Mouse (Mus musculus) spleen, adult 2 months (tissue): ENCODE results near the gene Bmpr1b. TPM values are rescaled to one million over a fixed set of nuclear protein-coding genes. Genes with fewer than 3 reads are reported as not detected.

Source experiments
- DNase-seq, 2 experiments: peaks; one replicate each; pipeline versions ENCODE4 v3.0.0 to v3.0.0-alpha.2; 2012 to 2021; ENCODE audit warnings: low spot score in 2 of 2, low read depth in 1 of 2
- H3K27ac ChIP-seq: fragments of 200-500 bp; 2 replicates; pipeline ENCODE4 v1.5.1; 2012; ENCODE audit warnings: low read length, inconsistent platforms; ENCODE audit not compliant: insufficient read depth
- H3K27me3 ChIP-seq: fragments of 200-500 bp; 2 replicates; pipeline ENCODE4 v1.6.1; 2012; ENCODE audit warnings: mild to moderate bottlenecking, moderate library complexity, low read length, inconsistent platforms; ENCODE audit not compliant: control insufficient read depth, insufficient read depth
- H3K36me3 ChIP-seq: fragments of 200-500 bp; 2 replicates; pipeline ENCODE4 v1.6.1; 2012; ENCODE audit warnings: mild to moderate bottlenecking, low read length, inconsistent platforms; ENCODE audit not compliant: control insufficient read depth, insufficient read depth
- H3K4me1 ChIP-seq: fragments of 200-500 bp; 2 replicates; pipeline ENCODE4 v1.6.1; 2011; ENCODE audit warnings: inconsistent platforms; ENCODE audit not compliant: control insufficient read depth, insufficient read depth, insufficient read length
- H3K4me3 ChIP-seq: fragments of 200-500 bp; 2 replicates; pipeline ENCODE4 v1.5.1; 2011; ENCODE audit warnings: mild to moderate bottlenecking, inconsistent platforms; ENCODE audit not compliant: insufficient read depth, insufficient read length; ENCODE audit errors: extremely low read depth
- CTCF ChIP-seq: fragments of 200-500 bp; IDR thresholded peaks from 2 replicates; pipeline ENCODE4 v1.5.1; 2011; ENCODE audit warnings: mild to moderate bottlenecking, inconsistent platforms; ENCODE audit not compliant: insufficient read depth, insufficient read length, insufficient replicate concordance; ENCODE audit errors: extremely low read depth
- POLR2A ChIP-seq: fragments of 200-500 bp; IDR thresholded peaks from 2 replicates; pipeline ENCODE4 v1.6.1; 2011; ENCODE audit warnings: low read depth, low read length, inconsistent platforms
- WGBS: fragments of 180-500 bp; shearing (Covaris S2); methylation state at CpG from one replicate; pipeline ENCODE4 v1.1.7; 2018; 5-methylcytosine and 5-hydroxymethylcytosine counted together
- polyA plus RNA-seq: library from polyadenylated mRNA; depleted of rRNA; stranded (reverse); fragments of >200 nt; gene quantifications from 2 replicates; pipeline ENCODE4 v1.2.3, GENCODE M21; 2012

Gene Bmpr1b
- polyA plus RNA-seq, 1 experiment = 0.06 TPM

- TF ChIP-seq POLR2A = no peak
- TF ChIP-seq CTCF = no peak
- Histone ChIP-seq H3K4me3 (no peak overlapping the region), H3K36me3 (no peaks in the 10 kb centered on the region), H3K27me3 (no peaks in the 10 kb centered on the region), H3K27ac (no peak overlapping the region), H3K4me1 (no peaks in the 10 kb centered on the region)
- 71% methylated on average over 2 of the region's 2 CpGs for WGBS
- DNase-seq = no peak
Measured at GRCm38 (mm10) chr3:142099151-142099550, 70.1 kb downstream of the Bmpr1b start.

GRCm38 (mm10) chr3:142094049-142094448, 75.2 kb downstream of the Bmpr1b start:
- no peak for TF ChIP-seq CTCF
- no peak for TF ChIP-seq POLR2A
- no peak overlapping the region for H3K27ac ChIP-seq
- H3K4me1 ChIP-seq = no peaks in the 10 kb centered on the region
- DNase-seq = no peak
- 91% methylated on average over 4 of the region's 4 CpGs for WGBS
- H3K4me3 ChIP-seq = no peak overlapping the region
- H3K27me3 ChIP-seq = no peaks in the 10 kb centered on the region; the same call in 1 of the 2 replicates
- no peaks in the 10 kb centered on the region for H3K36me3 ChIP-seq

- H3K27me3 ChIP-seq = no peaks in the 10 kb centered on the region; the same call in 1 of the 2 replicates
- TF ChIP-seq POLR2A = no peak
- TF ChIP-seq CTCF = no peak
- WGBS = 92% methylated on average over 4 of the region's 4 CpGs
- no peak for DNase-seq
- H3K36me3 ChIP-seq = no peaks in the 10 kb centered on the region
- H3K27ac ChIP-seq = no peak overlapping the region
- no peak overlapping the region for H3K4me3 ChIP-seq
- no peaks in the 10 kb centered on the region for H3K4me1 ChIP-seq
Measured at GRCm38 (mm10) chr3:142089684-142090083, 79.5 kb downstream of the Bmpr1b start.

DNA sequence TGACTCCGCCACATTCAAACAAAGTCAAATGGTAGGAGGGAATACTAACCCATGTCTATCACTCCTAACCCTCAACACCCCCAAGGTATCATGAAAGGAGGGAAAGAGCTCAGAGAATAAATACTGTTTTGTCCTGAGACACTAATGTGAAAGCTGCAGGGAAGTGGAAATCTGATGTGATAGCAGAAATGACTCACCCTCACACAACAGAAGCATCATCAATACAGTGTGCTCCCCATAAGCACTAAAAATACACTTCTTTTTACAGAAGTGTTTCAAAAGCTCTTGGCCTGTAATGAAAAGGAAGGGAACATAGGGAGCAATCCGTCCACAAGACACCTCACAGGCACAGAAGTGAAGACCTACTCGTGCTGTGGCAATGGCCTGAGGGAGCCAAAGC, 83.3 kb downstream of the Bmpr1b start:
- 87% methylated on average over 3 of the region's 3 CpGs for WGBS
- Histone ChIP-seq H3K27me3 (no peaks in the 10 kb centered on the region), H3K4me1 (no peaks in the 10 kb centered on the region), H3K4me3 (no peak overlapping the region), H3K36me3 (no peaks in the 10 kb centered on the region), H3K27ac (no peak overlapping the region)
- DNase-seq = no peak
- TF ChIP-seq POLR2A = no peak
- TF ChIP-seq CTCF = no peak

DNA sequence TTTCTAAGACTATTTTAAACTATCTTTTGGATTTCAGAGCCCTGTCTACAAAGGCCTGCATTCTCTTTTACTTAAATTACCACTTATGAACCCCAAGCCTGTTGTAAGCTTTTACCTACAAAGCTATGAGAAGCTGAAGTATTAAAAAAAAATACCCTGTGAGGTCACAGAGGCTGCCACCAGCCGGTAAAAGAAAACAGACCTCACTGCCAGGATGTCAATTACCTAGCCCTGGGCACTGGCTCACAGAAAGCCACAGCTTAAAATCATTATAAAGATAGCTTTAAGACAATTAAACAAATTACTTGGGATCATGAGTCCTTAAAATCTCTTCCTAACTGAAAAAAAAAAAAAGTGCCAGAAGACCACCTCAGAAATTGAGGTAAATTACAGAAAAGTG, 85.1 kb downstream of the Bmpr1b start:
- WGBS = 82% methylated on average over 1 of the region's 1 CpGs

GRCm38 (mm10) chr3:142077723-142078302, 91.4 kb downstream of the Bmpr1b start:
- H3K4me1 ChIP-seq = no peaks in the 10 kb centered on the region
- no peaks in the 10 kb centered on the region for H3K36me3 ChIP-seq
- no peak for DNase-seq
- 74% methylated on average over 3 of the region's 3 CpGs for WGBS
- TF ChIP-seq POLR2A = no peak
- no peak for TF ChIP-seq CTCF
- H3K4me3 ChIP-seq = no peak overlapping the region
- no peaks in the 10 kb centered on the region for H3K27me3 ChIP-seq
- no peak overlapping the region for H3K27ac ChIP-seq

More for the DNA sequence above, 85.1 kb downstream of the Bmpr1b start:
- H3K4me3 ChIP-seq = no peak overlapping the region
- TF ChIP-seq CTCF = no peak
- no peak for TF ChIP-seq POLR2A
- H3K4me1 ChIP-seq = no peaks in the 10 kb centered on the region
- H3K27ac ChIP-seq = no peak overlapping the region
- no peak for DNase-seq
- no peaks in the 10 kb centered on the region for H3K36me3 ChIP-seq
- no peaks in the 10 kb centered on the region for H3K27me3 ChIP-seq

GRCm38 (mm10) chr3:142071601-142072000, 97.6 kb downstream of the Bmpr1b start:
- Histone ChIP-seq H3K4me3 (no peak overlapping the region), H3K27ac (no peak overlapping the region), H3K4me1 (no peaks in the 10 kb centered on the region), H3K36me3 (no peaks in the 10 kb centered on the region), H3K27me3 (no peaks in the 10 kb centered on the region)
- no peak for DNase-seq
- WGBS = 85% methylated on average over 5 of the region's 5 CpGs
- no peak for TF ChIP-seq POLR2A
